Mouse (Mus musculus) ES-E14 (cell line): ENCODE measurements around the gene Eefsec.

Source experiments
- CHD2 ChIP-seq: IDR thresholded peaks from 2 replicates; pipeline ENCODE4 v1.6.1; 2014; ENCODE audit warnings: mild to moderate bottlenecking, low read depth, low read length, inconsistent platforms
- HCFC1 ChIP-seq: IDR thresholded peaks from 2 replicates; pipeline ENCODE4 v1.6.1; 2012; ENCODE audit warnings: low read length, inconsistent platforms, borderline replicate concordance; ENCODE audit not compliant: insufficient read depth
- MAFK ChIP-seq: IDR thresholded peaks from 2 replicates; pipeline ENCODE4 v1.6.1; 2014; ENCODE audit warnings: mild to moderate bottlenecking, low read depth, low read length, inconsistent platforms; ENCODE audit not compliant: insufficient read depth
- ZNF384 ChIP-seq: IDR thresholded peaks from 2 replicates; pipeline ENCODE4 v1.6.1; 2012; ENCODE audit warnings: low read depth, low read length, inconsistent platforms

- TF ChIP-seq ZNF384: no peak
- TF ChIP-seq MAFK: no peak
- no peak for TF ChIP-seq CHD2
- TF ChIP-seq HCFC1: no peak
Observed at GRCm38 (mm10) chr6:88378829-88379228, 67.5 kb downstream of the Eefsec start.
